Mouse (Mus musculus) G1E-ER4 (cell line): Measurements from ENCODE around the gene Rimbp2. TPM values are rescaled to one million over a fixed set of nuclear protein-coding genes. Genes with fewer than 3 reads are reported as not detected.

Experiments
- GATA1 ChIP-seq: IDR thresholded peaks from one replicate; pipeline ENCODE4 v1.8.0; 2012; ENCODE audit warnings: low read length, inconsistent platforms
- polyA plus RNA-seq: library from polyadenylated mRNA; stranded (reverse); fragments of >175 nt; gene quantifications from 2 replicates; pipeline ENCODE4 v1.2.3, GENCODE M21; 2012

The Rimbp2 gene
- polyA plus RNA-seq, 1 experiment, result not detected

- TF ChIP-seq GATA1, result no peak
Observed at GRCm38 (mm10) chr5:128947093-128947492, 6.2 kb downstream of the Rimbp2 start.

DNA sequence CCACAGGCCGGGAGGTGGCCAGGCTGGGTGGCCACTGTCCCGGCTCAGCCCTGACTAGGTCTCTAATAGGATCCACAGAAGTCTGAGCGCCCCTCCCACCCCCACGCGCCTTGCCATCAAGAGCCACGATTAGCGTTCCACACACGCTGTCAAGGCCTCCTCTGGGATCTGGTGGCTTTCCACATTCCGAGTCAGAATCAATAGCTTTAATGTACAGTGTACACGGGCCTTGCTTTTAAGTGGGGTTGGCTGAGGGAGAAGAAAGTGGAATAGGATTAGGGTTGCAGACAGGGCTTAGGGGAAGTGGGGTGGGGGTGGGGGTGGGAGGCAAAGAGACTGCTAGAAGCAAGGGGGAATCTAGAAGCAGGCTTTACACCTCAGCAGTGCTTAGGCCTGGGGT lies 12.8 kb downstream of the Rimbp2 start:
- no peak for TF ChIP-seq GATA1

DNA sequence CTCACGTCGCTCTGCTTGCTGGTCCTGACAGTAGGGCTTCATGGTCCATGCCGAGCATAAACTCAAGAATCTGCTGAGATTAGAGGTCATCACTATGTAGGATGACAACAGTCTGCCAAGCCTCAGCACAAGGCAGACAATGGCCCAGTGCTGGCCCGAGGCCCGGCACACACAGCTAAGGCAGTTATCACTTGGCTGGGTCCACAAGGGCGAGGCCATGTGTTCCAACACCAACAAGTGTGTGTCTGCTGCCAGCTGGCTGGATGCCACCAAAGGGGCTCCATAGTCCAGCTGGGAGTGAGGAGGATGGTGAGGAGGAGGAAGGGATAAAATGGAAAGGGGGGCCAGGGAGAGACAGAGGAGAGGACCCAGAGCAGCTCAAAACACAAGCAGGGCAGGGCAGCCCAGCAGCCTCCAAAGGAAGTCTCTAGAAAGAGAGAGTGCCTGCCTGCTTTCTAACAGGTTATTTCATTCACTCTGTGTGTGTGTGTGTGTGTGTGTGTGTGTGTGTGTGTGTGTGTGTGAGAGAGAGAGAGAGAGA lies 17.9 kb downstream of the Rimbp2 start:
- TF ChIP-seq GATA1, result no peak

DNA sequence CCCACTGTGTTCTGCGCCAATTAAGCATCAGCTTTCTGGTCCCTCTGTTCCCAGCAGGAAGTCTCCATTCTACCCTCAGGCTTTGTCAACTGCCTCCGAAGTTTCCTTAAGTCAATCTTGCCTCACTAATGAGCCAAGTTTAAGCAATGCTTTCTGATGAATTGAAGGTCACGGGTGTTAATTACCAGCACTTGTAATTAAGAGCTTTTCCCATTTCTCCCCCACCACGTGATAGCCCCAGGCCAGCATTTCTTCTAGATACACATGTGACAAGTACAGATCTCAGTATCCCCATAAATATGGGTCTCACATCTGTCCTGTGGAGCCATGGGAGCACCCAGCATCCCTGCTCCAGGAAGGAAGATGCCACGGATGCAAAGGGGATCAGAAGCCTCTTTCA lies 20.5 kb downstream of the Rimbp2 start:
- TF ChIP-seq GATA1, result no peak

DNA sequence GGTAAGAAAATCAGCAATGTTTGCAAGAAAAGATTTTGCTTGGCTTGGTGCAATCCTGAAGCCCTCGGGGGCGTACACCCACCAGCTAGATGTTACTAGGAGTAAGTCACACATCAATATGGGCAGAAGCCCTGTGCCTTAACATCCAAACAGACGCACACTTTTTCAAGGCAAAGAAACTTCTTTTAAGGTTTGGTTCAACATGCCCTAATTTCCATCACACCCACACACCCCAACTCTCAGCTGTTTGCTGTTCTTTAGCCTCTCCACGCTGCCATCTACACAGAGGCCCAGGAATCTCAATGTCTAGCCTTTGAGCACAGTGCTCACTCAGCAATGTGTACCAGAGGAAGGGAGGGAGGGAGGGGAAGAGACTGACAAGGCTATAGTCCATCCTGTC lies 28.2 kb downstream of the Rimbp2 start:
- no peak for TF ChIP-seq GATA1

- TF ChIP-seq GATA1, result no peak
Observed at GRCm38 (mm10) chr5:128920112-128920511, 33.2 kb downstream of the Rimbp2 start.

GRCm38 (mm10) chr5:128917116-128917959 lies 35.9 kb downstream of the Rimbp2 start:
- TF ChIP-seq GATA1, result no peak

GRCm38 (mm10) chr5:128913820-128914219 lies 39.5 kb downstream of the Rimbp2 start:
- TF ChIP-seq GATA1, result no peak

GRCm38 (mm10) chr5:128912374-128912773 lies 40.9 kb downstream of the Rimbp2 start:
- no peak for TF ChIP-seq GATA1

DNA sequence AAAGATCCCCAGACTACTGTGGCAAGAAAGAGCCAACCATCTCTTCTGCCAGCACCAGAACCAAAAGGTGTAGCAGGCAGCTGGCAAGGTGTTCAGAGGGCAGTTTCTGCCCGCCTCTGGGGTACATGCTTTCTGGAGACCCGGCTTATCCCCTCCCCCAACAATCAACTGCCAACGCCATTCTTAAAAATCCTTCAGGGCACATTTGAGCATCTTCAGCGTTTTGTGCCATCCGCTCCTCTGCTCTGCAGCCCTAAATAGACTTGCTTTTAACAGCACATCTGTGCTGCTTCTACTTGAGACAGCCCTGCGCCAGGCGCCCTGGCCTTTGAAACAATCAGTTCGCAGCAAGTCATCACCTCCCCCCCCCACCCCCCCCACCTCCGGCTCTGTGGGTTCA lies 41.7 kb downstream of the Rimbp2 start:
- no peak for TF ChIP-seq GATA1

DNA sequence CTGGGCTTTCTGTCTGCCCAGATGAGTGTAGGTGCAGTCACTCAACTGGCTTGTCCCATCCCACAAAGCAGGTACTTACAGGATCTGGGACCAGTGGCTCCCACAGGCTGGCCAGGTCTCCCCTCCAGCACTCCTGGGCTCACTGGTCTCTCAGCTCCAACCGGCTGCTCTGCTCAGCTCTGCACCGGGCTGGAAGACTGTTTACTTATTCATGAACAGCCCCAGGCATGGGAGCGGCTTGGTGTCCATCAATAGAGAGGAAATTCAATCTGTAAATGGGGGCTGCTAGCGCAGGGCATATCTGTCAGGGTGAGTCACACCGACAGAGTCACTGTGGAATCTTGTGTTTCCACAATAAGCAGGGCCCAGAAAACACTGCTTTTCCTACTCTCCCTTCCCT lies 49.2 kb downstream of the Rimbp2 start:
- no peak for TF ChIP-seq GATA1

DNA sequence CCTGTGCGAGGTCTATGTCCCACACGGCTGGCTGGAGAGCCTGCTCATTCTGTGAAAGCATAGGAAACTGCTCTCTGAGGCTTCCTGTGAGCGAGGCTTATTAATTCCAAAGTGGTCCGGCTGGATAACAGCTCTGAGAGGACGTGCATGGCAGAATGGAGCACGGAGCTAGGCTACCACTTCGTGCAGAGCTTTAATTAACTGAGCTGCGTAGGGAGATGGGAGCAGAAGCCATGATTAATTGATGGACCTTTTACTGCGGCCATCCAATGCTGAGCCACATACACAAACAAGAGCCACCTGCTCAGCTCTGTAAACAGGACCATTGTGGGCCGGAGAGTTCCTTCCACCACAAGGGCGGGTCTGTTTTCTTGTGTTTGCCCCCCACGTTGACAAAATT lies 50.2 kb downstream of the Rimbp2 start:
- TF ChIP-seq GATA1, result no peak

DNA sequence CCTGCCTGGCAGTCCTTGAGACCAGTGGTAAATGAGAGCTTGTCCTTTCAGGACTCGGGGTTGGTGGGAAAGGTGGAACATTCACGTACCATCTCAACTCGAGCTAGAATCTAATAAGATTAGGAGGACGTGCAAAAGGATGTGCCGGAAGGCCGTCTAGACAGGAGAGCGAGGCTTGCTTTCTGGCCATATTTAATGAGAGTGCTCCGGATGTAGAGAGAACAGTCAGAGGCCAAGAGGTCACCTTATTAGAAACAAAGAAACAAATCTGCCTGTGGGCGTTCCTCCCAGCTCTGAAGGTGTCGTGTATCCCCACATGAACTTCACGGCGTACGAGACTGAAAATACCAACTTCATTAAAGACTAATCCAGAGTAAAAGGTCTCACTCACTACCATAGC lies 53.3 kb downstream of the Rimbp2 start:
- no peak for TF ChIP-seq GATA1

DNA sequence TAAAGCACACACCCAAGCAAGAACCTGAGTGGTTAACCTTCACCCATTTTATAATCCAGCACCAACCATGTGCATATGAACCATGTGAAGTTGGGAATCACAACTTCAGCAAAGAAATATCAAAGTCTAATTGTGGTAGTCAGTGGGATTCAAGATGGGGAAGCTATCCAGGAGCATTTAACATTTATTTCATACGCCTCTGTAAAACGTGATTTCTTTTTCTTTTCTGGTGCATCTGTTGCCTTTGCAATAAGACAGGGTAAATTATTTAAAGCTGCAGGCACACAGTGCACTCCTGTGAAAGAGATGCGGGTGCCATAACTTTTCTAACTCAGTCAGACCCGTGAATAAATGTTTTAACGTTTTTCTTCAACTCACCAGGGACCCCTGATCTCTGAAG lies 58.4 kb downstream of the Rimbp2 start:
- TF ChIP-seq GATA1, result no peak

GRCm38 (mm10) chr5:128887546-128887945 lies 65.7 kb downstream of the Rimbp2 start:
- TF ChIP-seq GATA1, result no peak

DNA sequence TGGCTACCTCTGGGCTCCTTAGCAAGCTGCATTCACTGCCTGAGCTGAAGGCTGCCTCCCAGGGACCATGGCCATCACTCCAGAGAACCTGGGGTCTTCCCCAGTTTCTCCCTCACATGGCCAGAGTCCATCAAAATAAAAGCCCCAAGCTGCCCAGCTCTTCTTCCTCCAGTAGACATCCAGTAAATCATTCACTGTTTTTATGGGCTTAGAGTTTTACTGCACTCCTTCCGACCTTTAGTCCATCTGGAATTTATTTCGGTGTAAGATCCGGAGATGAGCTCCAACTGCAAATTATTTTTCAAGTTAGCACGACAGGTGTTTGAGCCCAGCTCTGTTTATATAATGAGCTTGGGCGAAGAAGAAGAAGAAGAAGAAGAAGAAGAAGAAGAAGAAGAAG lies 69.0 kb downstream of the Rimbp2 start:
- TF ChIP-seq GATA1, result no peak

DNA sequence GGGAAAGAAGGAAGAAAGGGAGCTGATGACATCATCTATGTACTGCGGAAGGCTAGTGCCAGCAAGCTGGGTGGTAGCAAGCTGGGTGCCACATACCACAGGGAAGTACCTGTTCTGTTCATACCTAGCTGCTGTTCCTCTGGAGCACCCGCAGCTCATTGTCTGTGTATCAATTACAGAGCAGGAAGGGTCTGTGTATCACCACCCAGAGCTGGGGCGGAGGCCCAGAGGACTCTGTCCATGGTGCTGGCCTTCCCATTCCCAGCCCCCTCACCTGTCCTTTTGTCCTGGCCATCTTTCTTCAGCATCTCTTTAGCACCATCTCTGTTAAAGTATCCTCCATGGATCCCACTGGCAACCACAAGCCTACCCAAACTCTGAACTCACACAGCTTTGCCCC lies 74.2 kb downstream of the Rimbp2 start:
- TF ChIP-seq GATA1, result no peak
